Mouse (Mus musculus): ENCODE results near the gene Pex10. TPM values are rescaled to one million over a fixed set of nuclear protein-coding genes. Genes with fewer than 3 reads are reported as not detected.
A peak's percentile ranks its signal among the peaks of the same experiment; 100 is the strongest.

The Pex10 gene
- polyA plus RNA-seq, 1 experiment from 2014 or later = 21.4 TPM

DNA sequence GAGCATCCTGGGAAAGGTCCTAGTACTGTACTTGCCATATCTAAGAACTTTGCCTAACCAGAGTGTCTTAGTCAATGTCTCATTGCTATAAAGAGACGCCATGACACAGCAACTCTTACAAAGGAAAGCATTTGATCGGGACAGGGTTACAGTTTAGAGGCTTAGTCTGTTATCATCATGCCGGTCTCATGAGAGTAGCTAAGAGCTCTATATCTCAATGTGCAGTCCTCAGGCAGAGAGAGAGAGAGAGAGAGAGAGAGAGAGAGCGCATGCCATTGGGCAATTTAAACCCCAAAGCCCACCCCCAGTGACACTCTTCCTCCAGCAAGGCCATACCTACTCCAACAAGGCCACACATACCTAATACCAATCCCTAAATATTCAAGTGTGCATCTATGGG lies 41.1 kb downstream of the Pex10 start:
- Histone ChIP-seq H3K27me3 (ENCODE audit: insufficient read depth, poor library complexity, severe bottlenecking) (no peaks in the 10 kb centered on the region), H3K36me3 (no peaks in the 10 kb centered on the region), H3K4me3 (no peak overlapping the region), H3K27ac (no peak overlapping the region), H3K9me3 (no peaks in the 10 kb centered on the region), H3K4me1 (replicated peaks) (no peaks in the 10 kb centered on the region)
- 90% methylated on average over 4 of the region's 4 CpGs for WGBS
- no peak for DNase-seq (ENCODE audit: low spot score)

- H3K4me1 ChIP-seq (replicated peaks) = peaks cover 10% of the 10 kb centered on the region
- 92% methylated on average over 5 of the region's 5 CpGs for WGBS
- H3K27ac ChIP-seq = no peak overlapping the region
- H3K36me3 ChIP-seq = no peaks in the 10 kb centered on the region
- H3K27me3 ChIP-seq (ENCODE audit: insufficient read depth, poor library complexity, severe bottlenecking) = no peaks in the 10 kb centered on the region
- H3K4me3 ChIP-seq = no peak overlapping the region
- no peak for DNase-seq (ENCODE audit: low spot score)
- H3K9me3 ChIP-seq = no peaks in the 10 kb centered on the region
Measured at GRCm38 (mm10) chr4:155109471-155109870, 42.7 kb downstream of the Pex10 start.

- DNase-seq (ENCODE audit: low spot score) = no peak
- no peaks in the 10 kb centered on the region for H3K36me3 ChIP-seq
- H3K4me1 ChIP-seq (replicated peaks) = peaks cover 43% of the 10 kb centered on the region
- H3K9me3 ChIP-seq = no peaks in the 10 kb centered on the region
- 70% methylated on average over 8 of the region's 8 CpGs for WGBS
- no peak overlapping the region for H3K4me3 ChIP-seq
- H3K27me3 ChIP-seq (ENCODE audit: insufficient read depth, poor library complexity, severe bottlenecking) = no peaks in the 10 kb centered on the region
- no peak overlapping the region for H3K27ac ChIP-seq
Measured at GRCm38 (mm10) chr4:155113766-155114410, 47.1 kb downstream of the Pex10 start.

DNA sequence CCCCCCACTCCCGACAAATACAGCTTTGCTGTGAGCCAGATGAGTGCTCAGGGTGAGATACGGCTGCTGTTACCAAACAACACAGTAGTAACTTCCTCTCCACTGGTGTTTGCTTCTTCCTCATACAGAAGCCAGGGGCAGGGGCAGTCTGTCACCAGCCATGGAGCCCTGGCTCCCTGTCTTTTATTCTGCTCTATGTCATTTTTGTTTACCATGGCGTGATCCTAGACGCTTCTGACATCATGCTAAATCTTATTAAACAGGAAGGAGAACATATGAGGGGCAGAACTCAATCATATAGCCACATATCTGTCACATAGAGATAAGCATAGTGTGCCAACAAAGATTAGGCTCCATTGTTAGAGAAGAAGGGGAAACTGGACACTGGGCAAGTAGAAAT lies 49.8 kb downstream of the Pex10 start:
- no peak for DNase-seq (ENCODE audit: low spot score)
- Histone ChIP-seq H3K27me3 (ENCODE audit: insufficient read depth, poor library complexity, severe bottlenecking) (no peaks in the 10 kb centered on the region), H3K4me1 (replicated peaks) (peaks cover 57% of the 10 kb centered on the region), H3K27ac (peak overlapping the region; percentile 31; the same call in 1 of the 2 replicates), H3K4me3 (no peak overlapping the region), H3K9me3 (no peaks in the 10 kb centered on the region), H3K36me3 (no peaks in the 10 kb centered on the region)
- WGBS = 83% methylated on average over 4 of the region's 4 CpGs

GRCm38 (mm10) chr4:155117396-155117978 lies 50.7 kb downstream of the Pex10 start:
- WGBS = 79% methylated on average over 6 of the region's 6 CpGs
- H3K27ac ChIP-seq = 0 out of 2 replicates have a peak overlapping the region, but pooled peaks have one; percentile 6
- no peaks in the 10 kb centered on the region for H3K36me3 ChIP-seq
- no peak overlapping the region for H3K4me3 ChIP-seq
- no peaks in the 10 kb centered on the region for H3K27me3 ChIP-seq (ENCODE audit: insufficient read depth, poor library complexity, severe bottlenecking)
- no peaks in the 10 kb centered on the region for H3K9me3 ChIP-seq
- H3K4me1 ChIP-seq (replicated peaks) = peaks cover 66% of the 10 kb centered on the region
- no peak for DNase-seq (ENCODE audit: low spot score)

GRCm38 (mm10) chr4:155118278-155118677 lies 51.5 kb downstream of the Pex10 start:
- no peaks in the 10 kb centered on the region for H3K9me3 ChIP-seq
- peaks cover 69% of the 10 kb centered on the region for H3K4me1 ChIP-seq (replicated peaks)
- 81% methylated on average over 10 of the region's 10 CpGs for WGBS
- no peaks in the 10 kb centered on the region for H3K27me3 ChIP-seq (ENCODE audit: insufficient read depth, poor library complexity, severe bottlenecking)
- no peaks in the 10 kb centered on the region for H3K36me3 ChIP-seq
- no peak overlapping the region for H3K4me3 ChIP-seq
- DNase-seq (ENCODE audit: low spot score) = no peak
- H3K27ac ChIP-seq = no peak overlapping the region

GRCm38 (mm10) chr4:155120038-155120437 lies 53.2 kb downstream of the Pex10 start:
- Histone ChIP-seq H3K4me3 (no peak overlapping the region), H3K36me3 (no peaks in the 10 kb centered on the region), H3K9me3 (no peaks in the 10 kb centered on the region), H3K4me1 (replicated peaks) (peaks cover 70% of the 10 kb centered on the region), H3K27me3 (ENCODE audit: insufficient read depth, poor library complexity, severe bottlenecking) (no peaks in the 10 kb centered on the region), H3K27ac (no peak overlapping the region)
- no peak for DNase-seq (ENCODE audit: low spot score)
- 89% methylated on average over 7 of the region's 7 CpGs for WGBS

- H3K36me3 ChIP-seq = no peaks in the 10 kb centered on the region
- 78% methylated on average over 5 of the region's 5 CpGs for WGBS
- no peaks in the 10 kb centered on the region for H3K27me3 ChIP-seq (ENCODE audit: insufficient read depth, poor library complexity, severe bottlenecking)
- H3K4me3 ChIP-seq = no peak overlapping the region
- no peak for DNase-seq (ENCODE audit: low spot score)
- peaks cover 71% of the 10 kb centered on the region for H3K4me1 ChIP-seq (replicated peaks)
- no peaks in the 10 kb centered on the region for H3K9me3 ChIP-seq
- H3K27ac ChIP-seq = no peak overlapping the region; the same call in 1 of the 2 replicates
Measured at GRCm38 (mm10) chr4:155120583-155120982, 53.8 kb downstream of the Pex10 start.

- Histone ChIP-seq H3K4me1 (replicated peaks) (peaks cover 70% of the 10 kb centered on the region), H3K9me3 (no peaks in the 10 kb centered on the region), H3K4me3 (no peak overlapping the region), H3K27me3 (ENCODE audit: insufficient read depth, poor library complexity, severe bottlenecking) (no peaks in the 10 kb centered on the region), H3K36me3 (no peaks in the 10 kb centered on the region), H3K27ac (no peak overlapping the region)
- DNase-seq (ENCODE audit: low spot score) = no peak
- WGBS = 94% methylated on average over 6 of the region's 6 CpGs
Measured at GRCm38 (mm10) chr4:155121222-155121621, 54.4 kb downstream of the Pex10 start.

Other genes with a start within 250 kb of the Pex10 start
- 0.65 and 0.68 TPM in 2 replicates for gene Ttc34, start 229.6 kb upstream of the Pex10 start, polyA plus RNA-seq (2016; fragmentation: Nextera tagmentation; extraction: Ambion mirVana)
- gene Mmel1, start 197.4 kb upstream of the Pex10 start, polyA plus RNA-seq (2016; fragmentation: Nextera tagmentation; extraction: Ambion mirVana) = 0.31 and 0.68 TPM in 2 replicates
- gene Fam213b, start 167.9 kb upstream of the Pex10 start, polyA plus RNA-seq (2016; fragmentation: Nextera tagmentation; extraction: Ambion mirVana) = 47.4 and 51.5 TPM in 2 replicates
- gene Tnfrsf14, start 138.5 kb upstream of the Pex10 start, polyA plus RNA-seq (2016; fragmentation: Nextera tagmentation; extraction: Ambion mirVana) = 0.43 and 0.87 TPM in 2 replicates
- 534 and 601 TPM in 2 replicates for gene Hes5, start 106.1 kb upstream of the Pex10 start, polyA plus RNA-seq (2016; fragmentation: Nextera tagmentation; extraction: Ambion mirVana)
- 39.9 and 46.5 TPM in 2 replicates for gene Pank4, start 102.9 kb upstream of the Pex10 start, polyA plus RNA-seq (2016; fragmentation: Nextera tagmentation; extraction: Ambion mirVana)
- gene Plch2, start 10.2 kb upstream of the Pex10 start, polyA plus RNA-seq (2016; fragmentation: Nextera tagmentation; extraction: Ambion mirVana) = 2.1 and 2.6 TPM in 2 replicates
- 138 and 144 TPM in 2 replicates for gene Rer1, start 19.4 kb downstream of the Pex10 start, polyA plus RNA-seq (2016; fragmentation: Nextera tagmentation; extraction: Ambion mirVana)
- gene Morn1, start 19.6 kb downstream of the Pex10 start, polyA plus RNA-seq (2016; fragmentation: Nextera tagmentation; extraction: Ambion mirVana) = 4.4 and 6.0 TPM in 2 replicates
- 9.3 and 10.1 TPM in 2 replicates for gene Ski, start 155.6 kb downstream of the Pex10 start, polyA plus RNA-seq (2016; fragmentation: Nextera tagmentation; extraction: Ambion mirVana)
- 115 and 118 TPM in 2 replicates for gene Faap20, start 182.8 kb downstream of the Pex10 start, polyA plus RNA-seq (2016; fragmentation: Nextera tagmentation; extraction: Ambion mirVana)

Data from hindbrain, embryonic 10.5 days (tissue).